Mouse (Mus musculus) C2C12 (cell line): ENCODE data around the gene Fstl1. TPM values are rescaled to one million over a fixed set of nuclear protein-coding genes. Genes with fewer than 3 reads are reported as not detected.
A peak's percentile ranks its signal among the peaks of the same experiment; 100 is the strongest.

ENCODE experiments used
- H3K27me3 ChIP-seq: one replicate; pipeline ENCODE4 v1.6.1; 2011; ENCODE audit not compliant: control insufficient read depth, insufficient read depth, insufficient read length
- H3K36me3 ChIP-seq: one replicate; pipeline ENCODE4 v1.6.1; 2011; ENCODE audit not compliant: control insufficient read depth, insufficient read depth
- H3K4me3 ChIP-seq: one replicate; pipeline ENCODE4 v1.5.1; 2011; ENCODE audit warnings: mild to moderate bottlenecking, control low read depth; ENCODE audit not compliant: poor library complexity, insufficient read depth, severe bottlenecking
- H3K79me2 ChIP-seq: one replicate; pipeline ENCODE4 v1.6.1; 2011; ENCODE audit not compliant: control insufficient read depth, insufficient read depth
- H3K79me3 ChIP-seq: one replicate; pipeline ENCODE4 v1.6.1; 2011; ENCODE audit warnings: low read depth, control low read depth
- H3ac ChIP-seq: one replicate; pipeline ENCODE3; 2011; ENCODE audit warnings: low read depth; ENCODE audit not compliant: control insufficient read depth, insufficient read length
- CEBPB ChIP-seq: IDR thresholded peaks from one replicate; pipeline ENCODE4 v1.6.1; 2011; ENCODE audit warnings: low read depth, mild to moderate bottlenecking, control low read depth, moderate library complexity
- CTCF ChIP-seq: IDR thresholded peaks from one replicate; pipeline ENCODE4 v1.5.1; 2011; ENCODE audit not compliant: control insufficient read depth, insufficient read depth, insufficient read length
- FOSL1 ChIP-seq: IDR thresholded peaks from one replicate; pipeline ENCODE4 v1.8.0; 2011; ENCODE audit warnings: mild to moderate bottlenecking, low read length; ENCODE audit not compliant: poor library complexity, insufficient read depth, severe bottlenecking
- MAX ChIP-seq: IDR thresholded peaks from one replicate; pipeline ENCODE4 v1.6.1; 2011; ENCODE audit warnings: mild to moderate bottlenecking, control low read depth
- MYOD1 ChIP-seq: IDR thresholded peaks from one replicate; pipeline ENCODE4 v1.6.1; 2011; ENCODE audit warnings: low read depth; ENCODE audit not compliant: control insufficient read depth, insufficient read length
- MYOG ChIP-seq: IDR thresholded peaks from one replicate; pipeline ENCODE4 v1.6.1; 2011; ENCODE audit not compliant: control insufficient read depth, insufficient read length; ENCODE audit errors: extremely low read depth
- USF1 ChIP-seq: IDR thresholded peaks from one replicate; pipeline ENCODE4 v1.6.1; 2011; ENCODE audit warnings: low read depth, mild to moderate bottlenecking, control low read depth, moderate library complexity
- polyA plus RNA-seq: library from polyadenylated mRNA; unstranded; fragments of >200 nt; fragmentation: generic; extraction: Trizol; gene quantifications from one replicate; pipeline ENCODE4 v1.2.1, GENCODE M21; 2012; ENCODE audit warnings: missing spikeins

Gene Fstl1
- polyA plus RNA-seq, 1 experiment = 153 TPM

- no peak for TF ChIP-seq MYOG
- peak; percentile 16 for TF ChIP-seq CTCF
- peak; percentile 13 for TF ChIP-seq MYOD1
- TF ChIP-seq USF1 = no peak
- no peak for TF ChIP-seq MAX
- TF ChIP-seq CEBPB = no peak
- Histone ChIP-seq H3K27me3 (no peaks in the 10 kb centered on the region), H3K79me2 (peaks cover 30% of the 10 kb centered on the region), H3K79me3 (peaks cover 4% of the 10 kb centered on the region), H3ac (peak overlapping the region; percentile 8), H3K4me3 (no peak overlapping the region), H3K36me3 (peaks cover 54% of the 10 kb centered on the region)
These were observed 37.8 kb downstream of the Fstl1 start for GRCm38 (mm10) chr16:37814383-37814971.

GRCm38 (mm10) chr16:37817986-37818385 lies 41.3 kb downstream of the Fstl1 start:
- Histone ChIP-seq H3K79me3 (peaks cover 2% of the 10 kb centered on the region), H3ac (no peak overlapping the region), H3K36me3 (peaks cover 74% of the 10 kb centered on the region), H3K4me3 (no peak overlapping the region), H3K27me3 (no peaks in the 10 kb centered on the region), H3K79me2 (peaks cover 2% of the 10 kb centered on the region)
- TF ChIP-seq FOSL1 = no peak
- TF ChIP-seq CEBPB = no peak
- TF ChIP-seq USF1 = no peak
- no peak for TF ChIP-seq MYOD1
- no peak for TF ChIP-seq MYOG
- TF ChIP-seq MAX = no peak
- no peak for TF ChIP-seq CTCF

GRCm38 (mm10) chr16:37823949-37824348 lies 47.3 kb downstream of the Fstl1 start:
- TF ChIP-seq CTCF (no peak), MAX (no peak), MYOG (no peak), MYOD1 (no peak)
- Histone ChIP-seq H3K27me3 (no peaks in the 10 kb centered on the region), H3K79me2 (no peaks in the 10 kb centered on the region), H3K36me3 (peaks cover 97% of the 10 kb centered on the region), H3K79me3 (no peaks in the 10 kb centered on the region), H3ac (no peak overlapping the region), H3K4me3 (no peak overlapping the region)

- TF ChIP-seq FOSL1 = no peak
- TF ChIP-seq MYOD1 = no peak
- TF ChIP-seq MAX = no peak
- TF ChIP-seq USF1 = no peak
- no peak for TF ChIP-seq CTCF
- no peak for TF ChIP-seq CEBPB
- TF ChIP-seq MYOG = no peak
- Histone ChIP-seq H3ac (no peak overlapping the region), H3K27me3 (no peaks in the 10 kb centered on the region), H3K4me3 (no peak overlapping the region), H3K79me3 (no peaks in the 10 kb centered on the region), H3K36me3 (peaks cover 98% of the 10 kb centered on the region), H3K79me2 (no peaks in the 10 kb centered on the region)
These were observed 48.3 kb downstream of the Fstl1 start for GRCm38 (mm10) chr16:37824778-37825505.

GRCm38 (mm10) chr16:37826286-37826685 lies 49.6 kb downstream of the Fstl1 start:
- no peaks in the 10 kb centered on the region for H3K79me2 ChIP-seq
- no peak for TF ChIP-seq CTCF
- TF ChIP-seq MYOG = no peak
- no peak for TF ChIP-seq CEBPB
- no peak for TF ChIP-seq MAX
- TF ChIP-seq MYOD1 = no peak
- no peak for TF ChIP-seq USF1
- no peak for TF ChIP-seq FOSL1
- no peaks in the 10 kb centered on the region for H3K79me3 ChIP-seq
- H3K4me3 ChIP-seq = no peak overlapping the region
- no peaks in the 10 kb centered on the region for H3K27me3 ChIP-seq
- H3ac ChIP-seq = no peak overlapping the region
- peaks cover 98% of the 10 kb centered on the region for H3K36me3 ChIP-seq
